11 mouse cellular contexts compared by ENCODE assay signal in the genomic region with DNA sequence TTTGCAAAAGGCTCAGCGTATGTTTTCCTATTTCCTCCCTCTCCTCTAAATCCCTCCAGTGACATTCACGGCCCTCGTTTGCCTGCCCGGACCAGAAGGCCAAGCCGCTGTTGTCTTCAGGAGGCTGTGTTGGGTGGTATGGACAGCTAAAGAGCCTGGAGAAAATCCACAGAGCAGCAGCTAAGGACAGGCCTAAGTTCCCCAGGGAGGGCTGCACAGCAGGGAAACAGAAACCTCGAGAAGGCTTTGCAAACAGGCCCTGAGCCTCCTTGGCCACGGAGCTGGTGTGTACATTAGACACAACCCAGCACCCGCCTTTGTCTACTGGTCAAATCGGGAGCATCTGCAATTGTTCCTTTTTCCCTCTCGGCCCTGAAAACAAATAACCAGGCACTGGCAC. TPM values are rescaled to one million over a fixed set of nuclear protein-coding genes. Genes with fewer than 3 reads are reported as not detected.
A peak's percentile ranks its signal among the peaks of the same experiment; 100 is the strongest.
DNase-seq lines count a peak whose midpoint lies in the region; ATAC-seq and TF ChIP-seq lines count a peak whose summit lies in the region.
"Had no signal": no experiment of that assay in that cellular context is flagged by ENCODE, and none has a peak within 500 bp of the region (broad histone marks: within the 10 kb centered on the region; RNA-seq: fewer than 3 reads in every experiment).

No protein-coding gene starts in this region.

- peak overlapping the region; percentile 53 for H3K27ac ChIP-seq in gastrocnemius, adult 2 months
- no peak overlapping the region for H3K27ac ChIP-seq in forebrain, embryonic 15.5 days (replicated peaks)
- no peak overlapping the region for H3K27ac ChIP-seq in liver, embryonic 13.5 days

- no peaks in the 10 kb centered on the region for H3K27me3 ChIP-seq in C2C12 (ENCODE audit: control insufficient read depth, insufficient read depth, insufficient read length)
- H3K27me3 ChIP-seq in forebrain, embryonic 15.5 days = peaks cover 93% of the 10 kb centered on the region
- H3K27me3 ChIP-seq in liver, embryonic 13.5 days = peaks cover 100% of the 10 kb centered on the region

- ATAC-seq in forebrain, embryonic 15.5 days (replicated peaks) = no peak
- no peak for ATAC-seq in liver, embryonic 13.5 days (ENCODE audit: low read depth)
- ATAC-seq: inflammation-experienced regulatory T-cells, adult 6 months had no signal

- peaks cover 22% of the 10 kb centered on the region for H3K36me3 ChIP-seq in C2C12 (ENCODE audit: control insufficient read depth, insufficient read depth)
- no peaks in the 10 kb centered on the region for H3K36me3 ChIP-seq in forebrain, embryonic 15.5 days
- no peaks in the 10 kb centered on the region for H3K36me3 ChIP-seq in liver, embryonic 13.5 days

- intact Hi-C loops in gastrocnemius, adult 2 months (cut with DNase I) = no loop called here
- intact Hi-C loops in gastrocnemius, postnatal 36 days (cut with DNase I) = no loop called here

- TF ChIP-seq CTCF in gastrocnemius, adult 2 months (IDR thresholded peaks at IDR 0.05) = no peak
- no peak for TF ChIP-seq CTCF in C2C12 (IDR thresholded peaks at IDR 0.05; ENCODE audit: control insufficient read depth, insufficient read depth, insufficient read length)

- peak overlapping the region; percentile 64 for H3ac ChIP-seq in C2C12 (ENCODE audit: control insufficient read depth, insufficient read length, low read depth)

- peaks cover 18% of the 10 kb centered on the region for H3K79me2 ChIP-seq in C2C12 (ENCODE audit: control insufficient read depth, insufficient read depth)

- H3K4me1 ChIP-seq in forebrain, embryonic 15.5 days = peaks cover 38% of the 10 kb centered on the region
- peaks cover 42% of the 10 kb centered on the region for H3K4me1 ChIP-seq in liver, embryonic 13.5 days (replicated peaks)

- DNase-seq in gastrocnemius, adult 2 months = no peak
- DNase-seq in gastrocnemius, postnatal 36 days = no peak
- no peak for DNase-seq in liver, embryonic 13.5 days
- DNase-seq in c-Kit-positive CD71-positive TER-119-positive erythroid progenitor cells, embryonic 14.5 days (ENCODE audit: low spot score) = no peak
- DNase-seq in frontal cortex, postnatal 36 days (ENCODE audit: low spot score in 2 of 2) = no peak
- DNase-seq in cerebellum, postnatal 25 days = no peak
- DNase-seq: thymus, postnatal 25 days had no signal

- no peak overlapping the region for H3K9ac ChIP-seq in forebrain, embryonic 15.5 days (replicated peaks)
- H3K9ac ChIP-seq in liver, embryonic 13.5 days = no peak overlapping the region

- no peaks in the 10 kb centered on the region for H3K9me3 ChIP-seq in forebrain, embryonic 15.5 days
- no peaks in the 10 kb centered on the region for H3K9me3 ChIP-seq in liver, embryonic 13.5 days (replicated peaks)

- peaks cover 2% of the 10 kb centered on the region for H3K79me3 ChIP-seq in C2C12 (ENCODE audit: low read depth)

- 10% methylated on average over 10 of the region's 10 CpGs for WGBS in forebrain, embryonic 15.5 days
- 8% methylated on average over 10 of the region's 10 CpGs for WGBS in liver, embryonic 13.5 days (ENCODE audit: insufficient replicate concordance)

- H3K4me2 ChIP-seq in forebrain, embryonic 15.5 days (replicated peaks) = 0 out of 2 replicates have a peak overlapping the region, but pooled peaks have one; percentile 51
- H3K4me2 ChIP-seq in liver, embryonic 13.5 days = peak overlapping the region; percentile 52

- peak overlapping the region; percentile 73 for H3K4me3 ChIP-seq in gastrocnemius, adult 2 months
- peak overlapping the region; percentile 42 for H3K4me3 ChIP-seq in C2C12 (ENCODE audit: insufficient read depth, poor library complexity, severe bottlenecking)
- H3K4me3 ChIP-seq in forebrain, embryonic 15.5 days = peak overlapping the region; percentile 35; the same call in 1 of the 2 replicates
- peak overlapping the region; percentile 35; the same call in 1 of the 2 replicates for H3K4me3 ChIP-seq in liver, embryonic 13.5 days (replicated peaks)

TF ChIP-seq in C2C12, 6 proteins besides CTCF, POLR2A, EP300 and RAD21:
- TF ChIP-seq USF1 (IDR thresholded peaks at IDR 0.05; ENCODE audit: low read depth) (no peak), MAX (IDR thresholded peaks at IDR 0.05) (no peak), CEBPB (IDR thresholded peaks at IDR 0.05; ENCODE audit: low read depth) (no peak), FOSL1 (IDR thresholded peaks at IDR 0.05; ENCODE audit: insufficient read depth, low read length, poor library complexity, severe bottlenecking) (no peak), MYOD1 (IDR thresholded peaks at IDR 0.05; ENCODE audit: control insufficient read depth, insufficient read length, low read depth) (no peak), MYOG (IDR thresholded peaks at IDR 0.05; ENCODE audit: control insufficient read depth, extremely low read depth, insufficient read length) (no peak)

RNA-seq across cellular contexts. Expression of a gene that starts 4.8 kb away (rescaled TPM):
- 1 to 10 TPM; 1.2 to 4.7 TPM for total RNA-seq in gastrocnemius, adult 2 months (2021)
- total RNA-seq in gastrocnemius, postnatal 36 days (2021) = 10 to 100 TPM in 1 of 2 experiments, 1 to 10 TPM in 1; 8.7 to 11.1 TPM
- polyA plus RNA-seq in C2C12 (2012; fragmentation: generic; extraction: Trizol) = 12.1 TPM
- 0.70 and 0.93 TPM in 2 replicates for polyA plus RNA-seq in forebrain, embryonic 15.5 days (2015; fragmentation: Nextera tagmentation; extraction: Ambion mirVana)
- polyA plus RNA-seq in liver, embryonic 13.5 days (2015; fragmentation: Nextera tagmentation; extraction: Ambion mirVana) = 0.05 TPM in 1 of 2 replicates, not detected in the other
- total RNA-seq: liver, adult 2 months had no signal
- polyA plus RNA-seq: inflammation-experienced regulatory T-cells, adult 6 months had no signal

RNA-seq across cellular contexts. Expression of a gene that starts 36.5 kb away (rescaled TPM):
- total RNA-seq in gastrocnemius, adult 2 months (2021) = not detected
- total RNA-seq in gastrocnemius, postnatal 36 days (2021) = not detected
- polyA plus RNA-seq in C2C12 (2012; fragmentation: generic; extraction: Trizol) = 6.4 TPM
- 9.7 and 10.1 TPM in 2 replicates for polyA plus RNA-seq in forebrain, embryonic 15.5 days (2015; fragmentation: Nextera tagmentation; extraction: Ambion mirVana)
- polyA plus RNA-seq in liver, embryonic 13.5 days (2015; fragmentation: Nextera tagmentation; extraction: Ambion mirVana) = 25.2 and 32.4 TPM in 2 replicates
- total RNA-seq: liver, adult 2 months had no signal
- polyA plus RNA-seq: inflammation-experienced regulatory T-cells, adult 6 months; liver, adult 2 months had no signal

RNA-seq across cellular contexts. Expression of a gene that starts 40.6 kb away (rescaled TPM):
- 1 to 10 TPM in 1 of 2 experiments, under 1 TPM in 1; 0.61 to 1.1 TPM for total RNA-seq in gastrocnemius, adult 2 months (2021)
- 1 to 10 TPM in 1 of 2 experiments, under 1 TPM in 1; 0.94 to 1.5 TPM for total RNA-seq in gastrocnemius, postnatal 36 days (2021)
- 5.3 TPM for polyA plus RNA-seq in C2C12 (2012; fragmentation: generic; extraction: Trizol)
- 20.5 and 22.0 TPM in 2 replicates for polyA plus RNA-seq in forebrain, embryonic 15.5 days (2015; fragmentation: Nextera tagmentation; extraction: Ambion mirVana)
- polyA plus RNA-seq in liver, embryonic 13.5 days (2015; fragmentation: Nextera tagmentation; extraction: Ambion mirVana) = 0.14 and 0.78 TPM in 2 replicates
- total RNA-seq: liver, adult 2 months had no signal
- polyA plus RNA-seq: inflammation-experienced regulatory T-cells, adult 6 months; liver, adult 2 months had no signal

RNA-seq across cellular contexts. Expression of a gene that starts 44.1 kb away (rescaled TPM):
- total RNA-seq in gastrocnemius, adult 2 months (2021) = 1 to 10 TPM; 3.1 to 6.1 TPM
- total RNA-seq in gastrocnemius, postnatal 36 days (2021) = 1 to 10 TPM; 2.7 TPM
- polyA plus RNA-seq in C2C12 (2012; fragmentation: generic; extraction: Trizol) = 74.2 TPM
- polyA plus RNA-seq in forebrain, embryonic 15.5 days (2015; fragmentation: Nextera tagmentation; extraction: Ambion mirVana) = 194 and 203 TPM in 2 replicates
- polyA plus RNA-seq in liver, embryonic 13.5 days (2015; fragmentation: Nextera tagmentation; extraction: Ambion mirVana) = 2.4 and 2.6 TPM in 2 replicates
